Mouse (Mus musculus) hindbrain, embryonic 14.5 days (tissue): ENCODE measurements around the gene 4931409K22Rik. TPM values are rescaled to one million over a fixed set of nuclear protein-coding genes. Genes with fewer than 3 reads are reported as not detected.

Experiments
- ATAC-seq: fragments of 200-750 bp; cut with Nextera tagmentation; 2 replicates; pipeline ENCODE4 v1.8.0; 2017; ENCODE audit warnings: moderate number of reproducible peaks, mild to moderate bottlenecking, moderate TSS enrichment, moderate library complexity; ENCODE audit not compliant: low FRiP score
- DNase-seq: peaks from one replicate; pipeline ENCODE4 v3.0.0-alpha.2; 2015; ENCODE audit warnings: low spot score
- H3K27ac ChIP-seq: fragments of 300-500 bp; sonication (generic); 2 replicates; pipeline ENCODE4 v1.5.1; 2014; ENCODE audit warnings: mild to moderate bottlenecking, moderate library complexity
- H3K27me3 ChIP-seq: fragments of 300-500 bp; sonication (generic); 2 replicates; pipeline ENCODE4 v1.6.1; 2014; ENCODE audit warnings: mild to moderate bottlenecking, low read length, mixed read lengths; ENCODE audit not compliant: control insufficient read depth, insufficient read depth
- H3K36me3 ChIP-seq: fragments of 300-500 bp; sonication (generic); replicated peaks from 2 replicates; pipeline ENCODE4 v1.6.1; 2014; ENCODE audit not compliant: control insufficient read depth, insufficient read depth
- H3K4me1 ChIP-seq: fragments of 300-500 bp; sonication (generic); replicated peaks from 2 replicates; pipeline ENCODE4 v1.6.1; 2014; ENCODE audit warnings: antibody characterized with exemption, low read length, mixed read lengths; ENCODE audit not compliant: control insufficient read depth, insufficient read depth
- H3K4me2 ChIP-seq: fragments of 300-500 bp; sonication (generic); replicated peaks from 2 replicates; pipeline ENCODE4 v1.6.1; 2014; ENCODE audit warnings: mild to moderate bottlenecking, moderate library complexity
- H3K4me3 ChIP-seq: fragments of 300-500 bp; sonication (generic); replicated peaks from 2 replicates; pipeline ENCODE4 v1.5.1; 2014; ENCODE audit warnings: mild to moderate bottlenecking, low read length
- H3K9ac ChIP-seq: fragments of 300-500 bp; sonication (generic); 2 replicates; pipeline ENCODE4 v1.6.1; 2014
- H3K9me3 ChIP-seq: fragments of 300-500 bp; sonication (generic); 2 replicates; pipeline ENCODE4 v1.6.1; 2016; ENCODE audit warnings: low read length; ENCODE audit not compliant: control insufficient read depth
- WGBS: fragments of 180-500 bp; shearing (Covaris S2); extraction: QIAGEN DNeasy Blood & Tissue Kit; methylation state at CpG from one replicate; pipeline ENCODE4 v1.1.7; 2014; 5-methylcytosine and 5-hydroxymethylcytosine counted together
- polyA plus RNA-seq: library from polyadenylated mRNA; unstranded; fragments of >200 nt; fragmentation: Nextera tagmentation; extraction: Ambion mirVana; gene quantifications from 2 replicates; pipeline ENCODE4 v1.2.1, GENCODE M21; 2014

Gene 4931409K22Rik
- polyA plus RNA-seq, 1 experiment from 2014 or later = 0.19 TPM

GRCm38 (mm10) chr5:24534292-24534691 is 22.3 kb downstream of the 4931409K22Rik start:
- Histone ChIP-seq H3K27me3 (peaks cover 26% of the 10 kb centered on the region), H3K4me2 (no peak overlapping the region), H3K27ac (no peak overlapping the region), H3K9me3 (no peaks in the 10 kb centered on the region), H3K9ac (no peak overlapping the region), H3K4me3 (no peak overlapping the region), H3K36me3 (no peaks in the 10 kb centered on the region), H3K4me1 (0 out of 2 replicates have a peak, but pooled peaks cover 5% of the 10 kb centered on the region)
- DNase-seq (no peak), ATAC-seq (no peak)
- 53% methylated on average over 5 of the region's 5 CpGs for WGBS

DNA sequence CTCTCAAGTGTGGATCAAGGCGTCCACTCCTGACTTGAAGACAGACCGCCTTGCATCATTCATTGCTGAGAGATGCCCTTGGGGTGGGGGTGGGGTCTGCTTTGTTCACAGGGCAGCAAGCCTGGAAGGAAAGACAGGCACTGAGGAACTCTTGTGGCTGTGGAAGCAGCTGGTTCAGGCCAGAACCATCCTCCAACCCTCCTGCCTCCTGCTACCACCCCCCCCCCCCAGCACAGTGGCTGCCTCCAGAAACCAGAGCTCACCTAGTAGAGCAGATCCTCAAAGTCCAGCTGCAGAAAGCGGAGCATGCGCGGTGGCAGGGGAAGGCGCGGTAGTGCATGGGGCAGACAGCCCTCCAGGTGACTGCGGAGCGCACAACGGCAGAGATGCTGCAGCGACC is 23.2 kb downstream of the 4931409K22Rik start:
- H3K27me3 ChIP-seq = peaks cover 35% of the 10 kb centered on the region
- no peaks in the 10 kb centered on the region for H3K9me3 ChIP-seq
- 0 out of 2 replicates have a peak, but pooled peaks cover 5% of the 10 kb centered on the region for H3K4me1 ChIP-seq
- ATAC-seq = no peak
- no peak overlapping the region for H3K4me2 ChIP-seq
- no peaks in the 10 kb centered on the region for H3K36me3 ChIP-seq
- H3K9ac ChIP-seq = no peak overlapping the region
- 51% methylated on average over 11 of the region's 11 CpGs for WGBS
- H3K27ac ChIP-seq = no peak overlapping the region
- DNase-seq = no peak
- H3K4me3 ChIP-seq = no peak overlapping the region

GRCm38 (mm10) chr5:24530042-24530689 is 26.4 kb downstream of the 4931409K22Rik start:
- no peak overlapping the region for H3K9ac ChIP-seq
- H3K4me3 ChIP-seq = no peak overlapping the region
- peaks cover 59% of the 10 kb centered on the region for H3K27me3 ChIP-seq
- no peaks in the 10 kb centered on the region for H3K9me3 ChIP-seq
- H3K36me3 ChIP-seq = no peaks in the 10 kb centered on the region
- 17% methylated on average over 24 of the region's 24 CpGs for WGBS
- H3K4me1 ChIP-seq = peaks cover 16% of the 10 kb centered on the region; the same call in 1 of the 2 replicates
- H3K27ac ChIP-seq = no peak overlapping the region
- no peak overlapping the region; the same call in 1 of the 2 replicates for H3K4me2 ChIP-seq
- ATAC-seq (peak; percentile 68), DNase-seq (peak; percentile 97)

DNA sequence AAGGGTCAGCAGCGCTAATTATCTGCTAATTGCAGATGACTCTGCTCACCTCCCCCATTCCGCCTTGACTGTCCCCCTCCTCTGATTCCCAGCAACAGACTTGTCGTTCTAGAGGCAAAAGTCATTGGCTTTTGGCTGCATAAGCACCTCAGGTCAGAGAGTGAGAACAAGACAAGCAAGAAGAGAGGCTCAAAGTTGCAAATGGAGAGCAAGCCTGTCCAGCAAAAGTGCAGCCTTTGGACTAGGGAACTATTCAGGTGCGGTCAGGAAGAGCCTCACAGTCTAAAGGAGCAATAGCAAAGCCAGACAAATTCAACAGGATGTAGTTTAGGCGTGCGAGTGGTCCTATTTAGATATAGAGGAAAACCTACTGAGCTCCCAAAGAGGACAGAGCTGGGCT is 28.8 kb downstream of the 4931409K22Rik start:
- WGBS = 15% methylated on average over 6 of the region's 6 CpGs
- H3K4me3 ChIP-seq = no peak overlapping the region

GRCm38 (mm10) chr5:24526889-24527230 is 29.7 kb downstream of the 4931409K22Rik start, which contains the start of gene Gbx1:
Gbx1 (minus strand) TSS chr5:24527202.
- Histone ChIP-seq H3K9ac (peak within 1 kb of the TSS; percentile 65), H3K27me3 (peaks cover 83% of the 10 kb centered on the region), H3K4me1 (peaks cover 16% of the 10 kb centered on the region; the same call in 1 of the 2 replicates), H3K4me3 (peak within 1 kb of the TSS; percentile 50), H3K9me3 (no peaks in the 10 kb centered on the region), H3K27ac (0 out of 2 replicates have a peak within 1 kb of the TSS, but pooled peaks have one; percentile 1), H3K4me2 (peak within 1 kb of the TSS; percentile 93), H3K36me3 (no peaks in the 10 kb centered on the region)
- ATAC-seq (peak; percentile 9; the same call in 1 of the 2 replicates), DNase-seq (no peak)
- under 1% methylated on average over 47 of the region's 49 CpGs for WGBS

More for the DNA sequence above, 28.8 kb downstream of the 4931409K22Rik start:
- ATAC-seq = no peak
- no peak for DNase-seq
- peaks cover 16% of the 10 kb centered on the region; the same call in 1 of the 2 replicates for H3K4me1 ChIP-seq
- peaks cover 83% of the 10 kb centered on the region for H3K27me3 ChIP-seq
- H3K9me3 ChIP-seq = no peaks in the 10 kb centered on the region
- no peak overlapping the region for H3K27ac ChIP-seq
- no peak overlapping the region for H3K9ac ChIP-seq
- peak overlapping the region; percentile 24; the same call in 1 of the 2 replicates for H3K4me2 ChIP-seq
- no peaks in the 10 kb centered on the region for H3K36me3 ChIP-seq

GRCm38 (mm10) chr5:24526190-24526888 is 30.3 kb downstream of the 4931409K22Rik start:
- H3K9ac ChIP-seq = peak overlapping the region; percentile 65
- peaks cover 16% of the 10 kb centered on the region; the same call in 1 of the 2 replicates for H3K4me1 ChIP-seq
- 0 out of 2 replicates have a peak overlapping the region, but pooled peaks have one; percentile 1 for H3K27ac ChIP-seq
- peak overlapping the region; percentile 50 for H3K4me3 ChIP-seq
- ATAC-seq (peak; percentile 26; the same call in 1 of the 2 replicates), DNase-seq (no peak)
- peak overlapping the region; percentile 93 for H3K4me2 ChIP-seq
- H3K27me3 ChIP-seq = peaks cover 78% of the 10 kb centered on the region
- H3K9me3 ChIP-seq = no peaks in the 10 kb centered on the region
- no peaks in the 10 kb centered on the region for H3K36me3 ChIP-seq
- WGBS = under 1% methylated on average over 58 of the region's 109 CpGs

GRCm38 (mm10) chr5:24525360-24526189 is 31.0 kb downstream of the 4931409K22Rik start:
- WGBS = 2% methylated on average over 34 of the region's 34 CpGs
- Histone ChIP-seq H3K27me3 (peaks cover 71% of the 10 kb centered on the region), H3K27ac (no peak overlapping the region), H3K4me1 (peaks cover 15% of the 10 kb centered on the region; the same call in 1 of the 2 replicates), H3K9ac (peak overlapping the region; percentile 65), H3K9me3 (no peaks in the 10 kb centered on the region), H3K4me2 (peak overlapping the region; percentile 93), H3K4me3 (peak overlapping the region; percentile 50), H3K36me3 (no peaks in the 10 kb centered on the region)
- no peak for DNase-seq
- ATAC-seq = no peak

DNA sequence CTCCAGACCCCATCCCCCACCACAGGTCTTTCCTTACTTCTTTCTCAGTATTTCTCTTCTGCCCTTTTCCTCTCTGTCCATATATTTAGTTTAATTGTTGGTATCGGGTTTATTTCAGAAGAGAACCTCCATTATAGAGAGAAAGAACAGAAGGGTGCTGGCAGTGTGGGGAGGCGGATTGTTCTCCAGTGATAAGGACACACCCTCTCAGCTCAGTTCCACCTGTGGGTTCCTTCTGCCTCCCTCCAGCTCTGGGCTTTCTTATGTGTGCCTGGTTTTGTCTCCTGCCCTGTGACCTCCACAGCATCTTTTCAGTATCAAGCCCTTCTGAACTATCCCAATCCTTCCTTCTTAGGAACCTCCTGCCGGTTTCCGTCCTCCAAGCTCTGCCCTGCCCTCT is 32.1 kb downstream of the 4931409K22Rik start:
- peaks cover 65% of the 10 kb centered on the region for H3K27me3 ChIP-seq
- H3K4me1 ChIP-seq = peaks cover 11% of the 10 kb centered on the region; the same call in 1 of the 2 replicates
- no peaks in the 10 kb centered on the region for H3K9me3 ChIP-seq
- ATAC-seq (no peak), DNase-seq (no peak)
- peak overlapping the region; percentile 93 for H3K4me2 ChIP-seq
- H3K4me3 ChIP-seq = peak overlapping the region; percentile 50
- H3K9ac ChIP-seq = no peak overlapping the region
- 17% methylated on average over 4 of the region's 4 CpGs for whole genome bisulfite sequencing
- no peaks in the 10 kb centered on the region for H3K36me3 ChIP-seq
- no peak overlapping the region for H3K27ac ChIP-seq
